Mouse (Mus musculus) embryonic facial prominence, embryonic 12.5 days (tissue): Measurements from ENCODE around the gene Nudc. TPM values are rescaled to one million over a fixed set of nuclear protein-coding genes. Genes with fewer than 3 reads are reported as not detected.

Experiments used
- ATAC-seq: fragments of 200-750 bp; cut with Nextera tagmentation; 2 replicates; pipeline ENCODE4 v1.8.0; 2017; ENCODE audit not compliant: insufficient number of reproducible peaks, insufficient read depth, low FRiP score, low TSS enrichment
- H3K27ac ChIP-seq: fragments of 300-500 bp; sonication (generic); 2 replicates; pipeline ENCODE4 v1.5.1; 2016; ENCODE audit warnings: mild to moderate bottlenecking
- H3K27me3 ChIP-seq: fragments of 300-500 bp; sonication (generic); 2 replicates; pipeline ENCODE4 v1.6.1; 2016; ENCODE audit warnings: mild to moderate bottlenecking, moderate library complexity
- H3K36me3 ChIP-seq: fragments of 300-500 bp; sonication (generic); 2 replicates; pipeline ENCODE4 v1.6.1; 2016; ENCODE audit warnings: mild to moderate bottlenecking
- H3K4me1 ChIP-seq: fragments of 300-500 bp; sonication (generic); 2 replicates; pipeline ENCODE4 v1.6.1; 2016
- H3K4me2 ChIP-seq: fragments of 300-500 bp; sonication (generic); replicated peaks from 2 replicates; pipeline ENCODE4 v1.6.1; 2016; ENCODE audit warnings: mild to moderate bottlenecking, moderate library complexity
- H3K4me3 ChIP-seq: fragments of 300-500 bp; sonication (generic); 2 replicates; pipeline ENCODE4 v1.5.1; 2016; ENCODE audit warnings: mild to moderate bottlenecking
- H3K9ac ChIP-seq: fragments of 300-500 bp; sonication (generic); 2 replicates; pipeline ENCODE4 v1.6.1; 2016; ENCODE audit warnings: mild to moderate bottlenecking, moderate library complexity
- H3K9me3 ChIP-seq: fragments of 300-500 bp; sonication (generic); 2 replicates; pipeline ENCODE4 v1.6.1; 2016; ENCODE audit warnings: mild to moderate bottlenecking, moderate library complexity
- WGBS: fragments of 180-500 bp; shearing (Covaris S2); methylation state at CpG from one replicate; pipeline ENCODE4 v1.1.7; 2016; 5-methylcytosine and 5-hydroxymethylcytosine counted together
- polyA plus RNA-seq: library from polyadenylated mRNA; unstranded; fragments of >200 nt; fragmentation: Nextera tagmentation; extraction: Ambion mirVana; gene quantifications from 2 replicates; pipeline ENCODE4 v1.2.1, GENCODE M21; 2016

Gene Nudc
- polyA plus RNA-seq, 1 experiment from 2014 or later: 369 TPM

DNA sequence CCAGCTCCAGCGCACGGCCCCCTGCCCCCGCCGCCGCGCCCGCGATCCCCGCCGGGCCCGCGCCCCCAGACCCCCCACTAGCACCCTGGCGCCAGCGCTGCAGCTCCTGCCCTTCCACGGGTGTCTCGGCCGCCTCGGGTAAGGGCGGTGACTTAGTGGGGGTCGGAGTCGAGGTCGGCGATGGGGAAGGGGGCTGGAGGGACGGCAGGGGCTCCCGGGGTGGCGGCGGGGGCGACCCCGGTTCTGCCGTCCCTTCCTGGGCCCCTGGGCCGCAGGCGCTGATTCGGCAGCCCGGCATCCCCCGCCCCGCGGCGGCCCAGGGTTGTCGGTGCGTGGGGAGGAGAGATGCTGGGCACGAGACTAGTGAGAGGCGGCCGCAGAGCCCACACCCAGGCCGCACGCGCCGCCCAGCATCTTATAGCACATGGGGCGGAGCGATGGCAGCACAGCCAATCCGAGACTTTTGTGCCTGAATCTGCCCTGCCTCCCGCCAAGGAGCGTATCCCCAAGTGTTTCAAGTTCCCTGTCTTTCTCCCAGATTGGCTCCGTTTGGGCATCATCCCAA is 47.6 kb downstream of the Nudc start, which contains the start of gene Trnp1:
Gene Trnp1, minus strand, starts transcription at position 391 of the 565 bp plus-strand sequence.
- 0 out of 2 replicates have a peak within 1 kb of the TSS, but pooled peaks have one; percentile 11 for H3K27ac ChIP-seq

DNA sequence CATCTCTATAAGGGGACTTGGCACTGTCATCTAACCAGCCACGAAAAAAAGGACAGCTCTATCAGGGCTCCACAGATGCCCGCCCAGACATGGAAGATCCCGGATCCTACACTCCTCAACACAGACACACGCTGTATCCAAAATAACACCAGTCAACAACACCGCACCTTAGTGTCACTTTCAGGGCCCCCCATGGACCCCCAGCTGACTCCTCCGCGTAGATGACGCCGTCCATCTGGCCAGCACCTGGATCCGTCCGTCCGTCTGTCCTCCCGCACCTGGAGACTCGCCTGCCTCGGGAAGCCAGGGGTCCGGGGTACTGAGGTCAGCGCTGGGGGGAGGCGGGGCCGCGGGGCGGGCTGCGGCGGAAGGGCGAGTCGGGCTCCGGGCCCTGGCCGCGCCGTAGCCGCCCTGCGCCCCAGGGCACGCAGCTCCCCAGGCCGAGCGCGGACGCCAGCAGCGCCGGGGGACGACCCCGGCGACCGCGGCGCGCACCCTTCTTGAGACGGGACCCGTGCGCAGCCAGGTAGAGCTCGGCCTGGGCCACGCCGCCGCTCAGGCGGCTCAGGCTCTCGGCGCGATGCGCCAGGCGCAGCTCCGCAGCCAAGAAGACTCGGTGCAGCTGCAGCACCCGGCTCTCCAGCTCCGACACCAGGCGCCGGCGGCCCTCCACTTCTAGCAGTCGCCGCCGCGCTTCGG is 48.2 kb downstream of the Nudc start:
- Histone ChIP-seq H3K4me2 (peak overlapping the region; percentile 100), H3K27ac (0 out of 2 replicates have a peak overlapping the region, but pooled peaks have one; percentile 11), H3K4me1 (peaks cover 15% of the 10 kb centered on the region; the same call in 1 of the 2 replicates), H3K9me3 (no peaks in the 10 kb centered on the region), H3K27me3 (peaks cover 88% of the 10 kb centered on the region), H3K4me3 (peak overlapping the region; percentile 64), H3K9ac (peak overlapping the region; percentile 69), H3K36me3 (no peaks in the 10 kb centered on the region)
- WGBS: under 1% methylated on average over 64 of the region's 70 CpGs
- ATAC-seq: peak; percentile 35; the same call in 1 of the 2 replicates

More for the DNA sequence above, 47.6 kb downstream of the Nudc start, which contains the start of gene Trnp1:
- peak within 1 kb of the TSS; percentile 69 for H3K9ac ChIP-seq
- WGBS: 0% methylated on average over 46 of the region's 53 CpGs
- H3K4me1 ChIP-seq: peaks cover 15% of the 10 kb centered on the region; the same call in 1 of the 2 replicates
- H3K9me3 ChIP-seq: no peaks in the 10 kb centered on the region
- peak within 1 kb of the TSS; percentile 100 for H3K4me2 ChIP-seq
- no peaks in the 10 kb centered on the region for H3K36me3 ChIP-seq
- peaks cover 87% of the 10 kb centered on the region for H3K27me3 ChIP-seq
- ATAC-seq: peak; percentile 82
- H3K4me3 ChIP-seq: peak within 1 kb of the TSS; percentile 64

DNA sequence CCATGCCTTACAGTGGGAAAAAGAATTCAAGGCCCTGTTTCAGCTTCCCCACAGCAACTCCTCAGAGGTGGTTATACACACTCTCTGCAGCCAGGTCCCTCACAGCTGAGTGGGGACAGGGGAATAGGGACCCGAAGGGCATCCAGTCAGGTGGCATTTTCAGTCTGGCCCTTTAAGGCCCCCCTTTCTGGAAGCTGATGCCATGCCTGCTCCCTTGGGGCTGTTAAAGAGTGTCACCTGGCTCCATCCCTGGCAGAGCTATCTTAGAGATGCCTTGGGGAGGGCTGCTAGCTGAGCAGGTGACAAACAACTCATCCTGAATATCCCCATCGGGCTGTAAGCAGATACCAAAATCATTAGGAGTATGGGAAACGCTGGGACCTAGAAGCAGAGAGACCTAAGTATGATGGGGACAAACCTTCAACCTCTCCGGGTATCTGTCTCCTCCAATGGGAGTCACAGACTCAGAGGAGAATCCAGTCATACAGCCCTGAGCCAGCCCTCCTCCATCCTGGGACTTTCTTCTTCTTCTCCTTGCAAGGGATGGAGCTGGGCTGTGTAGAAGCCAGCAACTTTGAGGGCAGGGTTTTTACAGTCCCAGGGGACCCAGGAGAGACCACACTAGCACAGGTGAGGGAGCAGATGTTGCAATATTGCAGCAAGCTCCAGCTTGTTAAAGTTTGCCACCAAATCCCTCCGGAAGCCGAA is 48.9 kb downstream of the Nudc start:
- ATAC-seq: no peak
- H3K4me1 ChIP-seq: peaks cover 16% of the 10 kb centered on the region
- H3K36me3 ChIP-seq: no peaks in the 10 kb centered on the region
- H3K4me2 ChIP-seq: peak overlapping the region; percentile 100
- peak overlapping the region; percentile 64; the same call in 1 of the 2 replicates for H3K4me3 ChIP-seq
- H3K9ac ChIP-seq: no peak overlapping the region
- 25% methylated on average over 6 of the region's 6 CpGs for WGBS
- H3K27me3 ChIP-seq: peaks cover 81% of the 10 kb centered on the region
- no peaks in the 10 kb centered on the region for H3K9me3 ChIP-seq
- H3K27ac ChIP-seq: no peak overlapping the region

DNA sequence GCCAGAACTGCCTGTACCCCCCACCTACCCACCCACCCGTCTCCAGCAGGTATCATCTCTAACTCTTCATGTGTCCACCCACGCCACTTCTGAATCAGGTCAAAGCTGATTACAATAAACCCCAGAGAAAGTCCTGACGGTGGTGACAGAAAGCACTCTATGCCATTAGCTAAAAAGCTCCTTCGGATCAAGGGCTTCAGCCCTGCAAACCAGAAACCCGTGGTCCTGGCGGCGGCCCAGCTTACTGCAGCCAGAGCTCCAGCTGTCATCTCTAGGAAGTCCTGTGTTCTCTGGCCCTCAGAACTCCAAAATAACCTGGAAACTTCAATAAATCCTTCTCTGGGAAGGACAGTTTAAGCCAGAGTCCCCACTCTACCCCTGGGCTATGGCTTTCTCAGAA is 50.1 kb downstream of the Nudc start:
- no peak for ATAC-seq
- Histone ChIP-seq H3K9me3 (no peaks in the 10 kb centered on the region), H3K36me3 (no peaks in the 10 kb centered on the region), H3K4me2 (no peak overlapping the region), H3K4me3 (no peak overlapping the region), H3K4me1 (peaks cover 21% of the 10 kb centered on the region), H3K9ac (no peak overlapping the region), H3K27me3 (peaks cover 70% of the 10 kb centered on the region), H3K27ac (no peak overlapping the region)
- WGBS: 38% methylated on average over 7 of the region's 7 CpGs

DNA sequence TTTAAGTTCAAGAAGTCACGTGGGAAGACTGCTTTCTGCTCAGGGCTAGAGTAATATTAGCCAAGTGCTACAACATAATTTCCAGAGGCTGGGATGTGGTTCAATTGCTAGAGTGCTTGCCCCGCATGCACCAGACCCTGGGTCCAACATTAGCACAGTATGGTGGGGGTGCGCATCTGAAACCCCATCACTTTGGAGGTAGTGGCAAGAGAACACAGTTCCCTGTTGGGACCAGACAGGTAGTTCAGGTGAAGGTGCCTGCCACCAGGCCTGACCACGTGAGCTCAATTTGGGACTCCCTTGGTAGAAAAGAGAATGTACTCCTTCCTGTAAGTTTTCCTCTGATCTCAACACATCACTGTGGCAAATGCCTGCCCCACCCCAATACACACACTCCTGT is 50.9 kb downstream of the Nudc start:
- ATAC-seq: no peak
- Histone ChIP-seq H3K27me3 (peaks cover 62% of the 10 kb centered on the region), H3K27ac (no peak overlapping the region), H3K4me1 (peaks cover 22% of the 10 kb centered on the region), H3K36me3 (no peaks in the 10 kb centered on the region), H3K4me3 (no peak overlapping the region), H3K9me3 (no peaks in the 10 kb centered on the region), H3K9ac (no peak overlapping the region), H3K4me2 (no peak overlapping the region)
- 67% methylated on average over 4 of the region's 4 CpGs for WGBS

DNA sequence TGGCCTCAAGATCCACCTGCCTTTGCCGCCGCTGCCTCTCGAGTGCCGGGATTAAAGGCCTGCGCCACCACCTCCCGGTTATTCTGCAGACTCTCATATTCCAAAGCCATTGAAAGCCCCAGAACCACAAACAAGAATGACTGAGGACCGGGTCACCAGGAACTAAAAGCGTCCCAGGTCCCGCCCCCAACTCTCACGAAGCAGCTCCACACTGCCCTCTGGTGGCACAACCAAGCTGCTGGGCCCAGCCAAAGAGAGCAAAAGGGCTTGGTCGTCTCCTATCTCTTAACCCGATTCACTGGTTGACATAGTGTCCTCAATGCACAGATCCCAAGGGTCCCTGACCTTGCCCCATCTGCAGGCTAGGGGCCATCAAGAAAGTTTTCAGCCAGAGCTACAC is 51.4 kb downstream of the Nudc start:
- Histone ChIP-seq H3K9ac (no peak overlapping the region), H3K9me3 (no peaks in the 10 kb centered on the region), H3K4me1 (peaks cover 26% of the 10 kb centered on the region), H3K4me3 (peak overlapping the region; percentile 19; the same call in 1 of the 2 replicates), H3K36me3 (no peaks in the 10 kb centered on the region), H3K27me3 (peaks cover 57% of the 10 kb centered on the region), H3K4me2 (peak overlapping the region; percentile 46), H3K27ac (no peak overlapping the region)
- WGBS: under 1% methylated on average over 12 of the region's 12 CpGs
- no peak for ATAC-seq

DNA sequence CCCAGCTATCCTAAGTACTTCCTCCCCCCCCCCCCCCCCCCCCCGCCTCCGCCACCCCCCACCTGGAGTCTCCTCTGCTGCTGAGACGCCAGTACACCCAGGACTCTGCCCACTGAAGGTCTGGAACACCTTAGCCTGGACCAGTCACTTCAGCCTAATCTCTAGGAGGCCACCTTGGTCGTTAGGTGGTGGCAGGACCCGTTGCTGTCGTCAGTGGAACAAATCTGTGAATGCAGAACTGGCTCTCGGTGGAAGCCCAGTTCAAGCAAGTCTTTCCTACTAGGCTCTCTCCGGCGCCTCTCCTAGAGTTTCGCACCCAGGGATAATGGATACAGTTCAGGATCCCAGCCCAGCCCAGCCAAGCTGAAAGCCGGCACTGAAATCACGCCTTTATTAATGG is 51.9 kb downstream of the Nudc start:
- peaks cover 52% of the 10 kb centered on the region for H3K27me3 ChIP-seq
- H3K4me2 ChIP-seq: peak overlapping the region; percentile 46

DNA sequence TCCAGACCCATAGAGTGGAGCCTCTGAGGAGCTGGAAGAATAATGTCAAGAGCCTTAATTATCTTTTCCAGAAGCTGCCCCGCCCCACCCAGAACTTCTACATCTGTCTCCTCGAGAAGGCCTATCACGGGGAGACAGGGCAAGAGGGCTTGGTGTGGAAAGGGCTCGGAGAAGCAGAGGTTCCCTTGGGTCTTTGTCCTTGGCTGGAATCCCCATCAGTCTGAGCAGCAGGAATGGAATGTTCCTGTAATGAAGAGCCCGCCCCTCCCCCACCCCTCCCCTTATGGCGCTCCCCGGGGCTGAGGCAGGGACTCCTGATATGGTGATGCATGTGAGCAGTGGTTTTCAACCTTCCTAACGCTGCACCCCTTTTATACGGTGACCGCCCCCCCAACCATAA is 54.0 kb downstream of the Nudc start:
- Histone ChIP-seq H3K27me3 (peaks cover 33% of the 10 kb centered on the region), H3K4me3 (no peak overlapping the region), H3K9me3 (no peaks in the 10 kb centered on the region), H3K9ac (no peak overlapping the region), H3K27ac (no peak overlapping the region), H3K4me2 (no peak overlapping the region), H3K36me3 (no peaks in the 10 kb centered on the region), H3K4me1 (peaks cover 13% of the 10 kb centered on the region)
- WGBS: 41% methylated on average over 10 of the region's 10 CpGs
- no peak for ATAC-seq

More for the DNA sequence above, 51.9 kb downstream of the Nudc start:
- H3K27ac ChIP-seq: no peak overlapping the region
- no peak for ATAC-seq
- no peaks in the 10 kb centered on the region for H3K9me3 ChIP-seq
- H3K9ac ChIP-seq: no peak overlapping the region
- no peaks in the 10 kb centered on the region for H3K36me3 ChIP-seq
- peaks cover 27% of the 10 kb centered on the region for H3K4me1 ChIP-seq
- WGBS: 24% methylated on average over 10 of the region's 12 CpGs
- H3K4me3 ChIP-seq: peak overlapping the region; percentile 19; the same call in 1 of the 2 replicates

DNA sequence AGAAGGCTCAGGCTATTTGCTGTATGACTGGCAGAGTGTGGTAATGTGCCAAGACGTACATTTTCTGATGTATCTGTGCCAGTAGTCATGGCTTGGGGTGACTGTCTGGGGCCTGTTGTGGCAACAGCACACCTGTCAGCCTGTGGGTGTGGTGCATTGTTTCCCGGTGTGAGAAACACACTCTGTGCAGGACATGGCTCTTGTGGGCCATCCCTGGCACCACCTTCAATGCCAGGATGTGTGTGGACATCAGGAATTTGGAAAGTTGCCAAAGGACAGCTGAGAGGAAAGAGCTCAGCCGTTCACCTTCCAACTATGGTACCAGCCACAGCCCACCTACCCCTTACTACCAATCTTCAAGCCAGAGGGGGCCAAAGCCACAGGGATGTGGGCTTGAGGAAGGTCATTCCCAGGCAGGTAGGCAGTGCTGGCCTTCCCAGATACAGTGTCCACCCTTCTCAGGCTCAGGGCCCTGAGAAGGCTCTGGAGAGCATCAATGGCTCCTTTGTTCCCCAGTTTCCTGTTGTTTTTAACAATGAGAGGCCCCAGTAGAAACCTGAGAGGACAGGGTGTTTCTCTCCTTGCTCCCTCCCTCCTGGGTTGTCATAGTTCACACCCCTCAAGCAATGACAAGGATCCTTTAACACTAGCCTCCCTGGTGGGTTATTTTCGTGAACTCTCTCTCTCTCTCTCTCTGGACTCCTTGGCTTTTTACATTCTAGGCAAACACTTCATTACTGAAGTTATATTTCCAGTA is 56.1 kb downstream of the Nudc start:
- 45% methylated on average over 4 of the region's 4 CpGs for WGBS

DNA sequence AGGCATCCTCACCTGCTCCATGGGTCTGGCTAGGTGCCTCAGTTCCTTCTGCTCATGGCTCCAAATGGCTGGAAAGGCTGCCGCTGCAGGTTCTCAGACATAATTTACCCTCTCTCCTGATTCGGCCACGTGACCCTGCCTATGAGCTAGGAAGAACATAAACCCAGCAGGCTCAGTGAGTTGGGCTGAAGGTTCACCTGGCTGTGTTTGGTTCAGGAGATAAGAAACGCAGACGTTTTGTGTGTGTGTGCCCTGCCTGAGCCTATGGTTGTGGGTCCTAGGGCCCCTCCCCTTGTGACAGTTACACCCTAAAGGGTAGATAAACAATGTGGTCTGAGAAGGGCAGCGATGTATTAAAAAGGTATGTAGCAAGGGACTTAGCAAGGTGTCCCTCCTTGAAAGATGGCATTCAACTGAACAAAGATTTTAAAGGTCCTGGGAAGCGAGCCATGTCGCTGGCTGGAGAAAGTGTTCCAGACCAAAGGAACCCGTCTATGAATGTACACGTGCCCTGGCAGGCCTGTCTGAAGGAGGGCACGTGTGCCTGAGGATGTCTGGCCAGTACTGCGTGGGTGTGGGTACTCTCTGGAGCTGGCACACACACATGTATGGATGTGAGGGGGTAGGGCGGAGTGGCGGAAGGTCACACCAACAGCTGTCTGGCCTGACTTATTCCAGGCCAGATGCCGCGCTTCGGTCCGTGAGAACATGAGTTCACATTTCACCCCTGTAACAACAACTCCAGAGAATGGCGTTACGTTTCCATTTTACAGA is 57.0 kb downstream of the Nudc start:
- Histone ChIP-seq H3K27me3 (peaks cover 6% of the 10 kb centered on the region), H3K4me3 (no peak overlapping the region), H3K36me3 (no peaks in the 10 kb centered on the region), H3K27ac (no peak overlapping the region), H3K4me2 (no peak overlapping the region), H3K9ac (no peak overlapping the region), H3K4me1 (peaks cover 22% of the 10 kb centered on the region), H3K9me3 (no peaks in the 10 kb centered on the region)
- no peak for ATAC-seq
- 75% methylated on average over 20 of the region's 20 CpGs for WGBS

More for the DNA sequence above, 56.1 kb downstream of the Nudc start:
- Histone ChIP-seq H3K4me2 (no peak overlapping the region), H3K4me3 (no peak overlapping the region), H3K27me3 (peaks cover 12% of the 10 kb centered on the region), H3K9ac (no peak overlapping the region), H3K36me3 (no peaks in the 10 kb centered on the region), H3K27ac (0 out of 2 replicates have a peak overlapping the region, but pooled peaks have one; percentile 41), H3K4me1 (peaks cover 14% of the 10 kb centered on the region), H3K9me3 (no peaks in the 10 kb centered on the region)
- ATAC-seq: no peak
